Mouse (Mus musculus) embryonic stem cell, embryonic (primary cell): ENCODE data around the gene Kif7.

Source experiments
- CTCF ChIA-PET, 4 experiments: fragments of 300-600 bp in 2 of 4; fragments of 350-600 bp in 2 of 4; sonication (Branson Sonifier 250); formaldehyde crosslinking; loops; one replicate each; lab custom pipeline; 2022; ENCODE audit warnings: inconsistent platforms in 2 of 4; lab: Charles Lee
- POLR2A ChIA-PET, 4 experiments: fragments of 300-600 bp in 2 of 4; fragments of 350-600 bp in 2 of 4; sonication (Branson Sonifier 250); formaldehyde crosslinking; loops; one replicate each; lab custom pipeline; 2022; ENCODE audit warnings: antibody characterized with exemption in 4 of 4, inconsistent platforms in 1 of 4; lab: Charles Lee

Gene Kif7

GRCm38 (mm10) chr7:79661253-79661890 lies 54.1 kb downstream of the Kif7 start:
- ChIA-PET CTCF (interaction anchor here in 2 of 4 experiments (1.0 to 2.0 kb wide), 5 partner anchors 9 to 66 kb away, joined by 3 to 13 read pairs (median 5); no protein-coding TSS in a partner anchor), POLR2A (interaction anchor here (0.5 to 16.2 kb wide), 24 partner anchors 5 to 735 kb away, joined by 3 to 221 read pairs (median 6); partner anchors contain the start of genes Kif7 (in 1 of the 4), Rhcg (in 1 of the 4) and Ticrr (in 1 of the 4))

- CTCF ChIA-PET = interaction anchor here (0.6 to 2.0 kb wide), 11 partner anchors 48 to 749 kb away, joined by 3 to 13 read pairs (median 4); no protein-coding TSS in a partner anchor
- POLR2A ChIA-PET = interaction anchor here (0.6 to 16.2 kb wide), 55 partner anchors 7 to 736 kb away, joined by 3 to 221 read pairs (median 4); partner anchors contain the start of genes Kif7 (in 2 of the 4), Rhcg (in 2 of the 4), Fanci (in 1 of the 4) and Plin1 (in 1 of the 4)
Measured at GRCm38 (mm10) chr7:79660291-79661150, 55.0 kb downstream of the Kif7 start.

DNA sequence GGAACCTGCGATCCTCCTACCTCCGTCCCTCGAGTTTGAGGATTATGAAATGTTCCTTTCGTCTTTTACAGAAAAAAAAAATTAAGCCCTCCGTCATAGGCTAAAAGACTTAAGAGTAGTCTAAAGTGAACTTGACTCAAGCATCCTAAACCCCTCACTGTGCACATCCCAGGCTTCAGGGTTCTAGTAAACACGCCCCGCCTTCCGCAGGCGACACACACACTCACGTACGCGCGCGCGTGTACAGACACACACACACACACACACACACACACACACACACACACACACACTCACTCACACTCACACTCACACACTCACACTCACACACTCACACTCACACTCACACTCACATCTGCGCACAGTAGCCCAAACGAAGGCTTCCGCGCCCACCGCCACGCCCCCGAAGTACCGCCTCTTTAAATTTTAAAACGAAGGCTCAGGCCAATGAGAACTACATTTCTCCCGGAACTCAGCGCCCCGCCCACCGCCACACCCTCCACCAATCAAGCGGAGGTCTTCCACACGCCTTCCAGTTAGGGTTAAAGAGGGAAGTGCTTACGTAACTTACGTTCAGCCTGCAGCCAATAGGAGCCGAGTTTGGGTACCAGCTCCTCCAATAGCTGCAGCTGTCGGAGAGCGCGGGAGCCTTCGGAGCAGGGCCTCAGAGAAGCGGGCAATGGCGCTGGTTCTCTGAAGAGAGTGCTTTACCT lies 55.8 kb downstream of the Kif7 start, which contains the start of gene Ticrr:
Gene Ticrr, plus strand, starts transcription at position 619 of the 713 bp plus-strand sequence.
- CTCF ChIA-PET = interaction anchor here in 3 of 4 experiments (0.6 to 2.0 kb wide), 10 partner anchors 47 to 748 kb away, joined by 3 to 13 read pairs (median 4); no protein-coding TSS in a partner anchor
- POLR2A ChIA-PET = interaction anchor here (0.6 to 16.2 kb wide), 49 partner anchors 8 to 1481 kb away, joined by 3 to 221 read pairs (median 4); partner anchors contain the start of genes Kif7 (in 2 of the 4), Rhcg (in 2 of the 4), Fanci (in 1 of the 4) and Plin1 (in 1 of the 4)

DNA sequence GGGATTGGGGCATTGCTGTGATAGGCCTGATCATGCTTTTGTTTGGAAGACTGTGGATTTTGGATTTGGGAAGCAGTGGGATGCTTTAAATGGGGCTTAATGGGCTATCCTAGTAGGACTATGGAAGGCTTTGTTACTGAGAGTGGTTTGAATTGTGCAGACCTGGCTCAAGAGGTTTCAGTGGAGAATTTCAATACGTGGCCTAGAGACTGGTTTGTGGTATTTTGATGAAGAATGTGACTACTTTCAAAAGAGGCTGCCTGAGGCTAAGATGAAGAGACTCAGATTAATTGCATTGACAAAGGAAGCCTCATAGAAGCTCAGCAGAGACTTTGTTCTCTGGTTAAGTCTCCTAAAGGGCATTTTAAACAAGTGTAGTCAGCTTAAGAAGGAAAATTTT lies 60.9 kb downstream of the Kif7 start:
- CTCF ChIA-PET = interaction anchor here in 2 of 4 experiments (1.0 to 1.5 kb wide), 5 partner anchors 42 to 78 kb away, joined by 3 to 9 read pairs (median 4); no protein-coding TSS in a partner anchor
- POLR2A ChIA-PET = interaction anchor here (0.6 to 13.9 kb wide), 38 partner anchors 8 to 886 kb away, joined by 3 to 218 read pairs (median 4); partner anchors contain the start of genes Blm (in 1 of the 4), Idh2 (in 1 of the 4) and Rhcg (in 1 of the 4)

- ChIA-PET CTCF (interaction anchor here in 2 of 4 experiments (1.0 to 1.5 kb wide), 4 partner anchors 41 to 77 kb away, joined by 3 to 9 read pairs (median 4); no protein-coding TSS in a partner anchor), POLR2A (interaction anchor here (0.6 to 13.9 kb wide), 35 partner anchors 8 to 886 kb away, joined by 3 to 218 read pairs (median 4); partner anchors contain the start of genes Blm (in 1 of the 4), Fanci (in 1 of the 4), Idh2 (in 1 of the 4) and Pex11a (in 1 of the 4))
Measured at GRCm38 (mm10) chr7:79654185-79654584, 61.3 kb downstream of the Kif7 start.

DNA sequence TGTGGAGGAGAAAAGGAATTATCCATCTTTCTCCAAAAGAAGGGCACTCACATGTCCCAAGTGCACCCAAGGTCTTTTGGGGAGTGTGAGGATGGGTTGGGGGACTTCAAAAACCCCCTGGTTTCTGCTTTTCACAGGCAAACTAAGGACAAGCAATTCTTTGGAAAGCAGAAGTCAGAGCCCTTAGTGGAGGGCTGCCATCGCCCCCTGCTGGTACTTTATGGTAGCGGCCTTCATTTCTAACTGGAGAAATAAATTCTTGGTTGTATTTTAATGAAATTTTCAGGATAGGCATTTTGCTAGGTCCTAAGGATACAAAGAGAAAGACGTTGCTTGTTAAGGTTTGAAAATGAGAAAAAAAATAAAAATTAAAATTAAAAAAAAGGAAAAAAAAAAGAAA lies 66.5 kb downstream of the Kif7 start:
- ChIA-PET POLR2A (interaction anchor here in 2 of 4 experiments (0.7 to 13.9 kb wide), 6 partner anchors 9 to 29 kb away, joined by 3 to 218 read pairs (median 4); no protein-coding TSS in a partner anchor), CTCF (interaction anchor here in 3 of 4 experiments (1.1 to 2.0 kb wide), 4 partner anchors 36 to 79 kb away, joined by 3 to 7 read pairs (median 4); no protein-coding TSS in a partner anchor)
